In the genomic region with DNA sequence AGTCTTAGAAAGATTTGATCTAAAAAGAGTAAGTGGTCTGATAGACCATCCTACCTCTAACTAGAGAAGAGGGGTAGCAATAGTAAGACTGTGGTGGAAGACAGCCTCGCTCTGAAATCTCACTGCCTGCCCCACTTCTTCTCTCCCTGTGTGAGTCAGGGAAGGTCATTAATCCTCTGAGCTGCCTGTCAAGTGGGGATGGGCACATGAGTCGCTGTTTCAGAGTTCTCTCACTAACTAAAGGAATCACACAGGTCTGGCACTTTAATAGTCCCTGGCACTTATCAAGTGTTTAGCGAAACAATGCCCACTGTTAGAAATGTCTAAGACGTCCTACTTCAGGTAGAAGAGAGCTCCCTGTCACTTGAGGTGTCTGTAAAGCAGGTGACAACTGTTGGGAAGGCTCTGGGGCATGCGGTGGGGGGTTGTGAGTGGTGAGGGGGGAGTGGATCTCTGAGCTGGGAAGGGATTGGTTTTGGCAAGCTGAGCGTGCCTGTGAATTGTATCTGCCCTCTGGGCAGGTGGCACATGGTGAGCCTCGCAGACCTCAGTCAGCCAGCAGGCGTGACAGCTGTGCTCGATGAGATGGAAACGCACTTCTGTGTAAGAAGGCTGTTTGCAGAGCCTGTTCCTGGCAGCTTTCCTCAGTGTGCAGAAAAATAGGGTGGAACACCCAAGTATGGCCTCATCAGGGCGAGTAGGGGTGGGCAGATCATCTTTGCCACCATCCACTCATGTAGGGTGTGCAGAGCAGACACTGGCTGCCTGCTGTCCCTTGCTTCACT, we compare ENCODE assay signal across 7 mouse cellular contexts. TPM values are rescaled to one million over a fixed set of nuclear protein-coding genes. Genes with fewer than 3 reads are reported as not detected.
DNase-seq lines count a peak whose midpoint lies in the region; ATAC-seq lines count a peak whose summit lies in the region.

No protein-coding gene starts in this region.

- peak overlapping the region; percentile 18 for H3K4me3 ChIP-seq in megakaryocyte, embryonic 14.5 days (replicated peaks)
- H3K4me3 ChIP-seq in forebrain, embryonic 11.5 days (ENCODE audit: low read depth, low read length): no peak overlapping the region
- no peak overlapping the region for H3K4me3 ChIP-seq in limb, embryonic 15.5 days

- H3K9ac ChIP-seq in forebrain, embryonic 11.5 days (ENCODE audit: low read length): no peak overlapping the region
- H3K9ac ChIP-seq in limb, embryonic 15.5 days: no peak overlapping the region

- peaks cover 24% of the 10 kb centered on the region for H3K27me3 ChIP-seq in megakaryocyte, embryonic 14.5 days (replicated peaks)
- no peaks in the 10 kb centered on the region for H3K27me3 ChIP-seq in forebrain, embryonic 11.5 days (ENCODE audit: control insufficient read depth, insufficient read depth, low read length)
- H3K27me3 ChIP-seq in limb, embryonic 15.5 days: no peaks in the 10 kb centered on the region

- H3K4me1 ChIP-seq in megakaryocyte, embryonic 14.5 days: peaks cover 31% of the 10 kb centered on the region
- H3K4me1 ChIP-seq in forebrain, embryonic 11.5 days (replicated peaks; ENCODE audit: control insufficient read depth, insufficient read depth, low read length): no peaks in the 10 kb centered on the region
- peaks cover 5% of the 10 kb centered on the region; the same call in 1 of the 2 replicates for H3K4me1 ChIP-seq in limb, embryonic 15.5 days

- peak; percentile 67 for DNase-seq in forebrain, embryonic 11.5 days (ENCODE audit: low spot score)
- peak; percentile 52 for DNase-seq in thymus, postnatal 25 days
- no peak for DNase-seq in frontal cortex, postnatal 36 days (ENCODE audit: low spot score in 2 of 2)
- no peak for DNase-seq in heart, adult 8-10 months (ENCODE audit: low spot score)

- no peaks in the 10 kb centered on the region for H3K36me3 ChIP-seq in megakaryocyte, embryonic 14.5 days (replicated peaks; ENCODE audit: low read length)
- no peaks in the 10 kb centered on the region for H3K36me3 ChIP-seq in forebrain, embryonic 11.5 days (ENCODE audit: control insufficient read depth, insufficient read depth, low read length)
- no peaks in the 10 kb centered on the region for H3K36me3 ChIP-seq in limb, embryonic 15.5 days

- H3K27ac ChIP-seq in forebrain, embryonic 11.5 days (ENCODE audit: low read depth, low read length): no peak overlapping the region
- H3K27ac ChIP-seq in limb, embryonic 15.5 days: peak overlapping the region; percentile 19; the same call in 1 of the 2 replicates

- no peaks in the 10 kb centered on the region for H3K9me3 ChIP-seq in megakaryocyte, embryonic 14.5 days
- no peaks in the 10 kb centered on the region for H3K9me3 ChIP-seq in forebrain, embryonic 11.5 days (ENCODE audit: control insufficient read depth, low read length)
- no peaks in the 10 kb centered on the region for H3K9me3 ChIP-seq in limb, embryonic 15.5 days

- H3K4me2 ChIP-seq in forebrain, embryonic 11.5 days (ENCODE audit: low read depth, low read length, severe bottlenecking): no peak overlapping the region
- H3K4me2 ChIP-seq in limb, embryonic 15.5 days: no peak overlapping the region

- no peak for ATAC-seq in megakaryocyte, adult 5-6 weeks (ENCODE audit: poor library complexity, severe bottlenecking)
- peak; percentile 60 for ATAC-seq in forebrain, embryonic 11.5 days (replicated peaks; ENCODE audit: low FRiP score)
- peak; percentile 21; the same call in 1 of the 2 replicates for ATAC-seq in limb, embryonic 15.5 days (ENCODE audit: insufficient number of reproducible peaks, low FRiP score, low TSS enrichment, low read depth)

- WGBS in forebrain, embryonic 11.5 days: 52% methylated on average over 11 of the region's 11 CpGs
- WGBS in limb, embryonic 15.5 days: 46% methylated on average over 11 of the region's 11 CpGs

RNA-seq across cellular contexts. Expression of gene Thbs4, which starts 57.9 kb away (rescaled TPM):
- not detected in 2 replicates for polyA plus RNA-seq in megakaryocyte, embryonic 14.5 days (2012; ENCODE audit: insufficient read depth, low replicate concordance)
- not detected in 2 replicates for total RNA-seq in megakaryocyte, adult 5-6 weeks (2015)
- total RNA-seq in megakaryocyte, adult 5-6 weeks (2017): not detected in 2 replicates
- 1.8 and 2.0 TPM in 2 replicates for polyA plus RNA-seq in forebrain, embryonic 11.5 days (2014; fragmentation: Nextera tagmentation; extraction: Ambion mirVana)
- polyA plus RNA-seq in limb, embryonic 15.5 days (2015; fragmentation: Nextera tagmentation; extraction: Ambion mirVana): 49.4 and 67.6 TPM in 2 replicates
- total RNA-seq in heart, adult 8-10 months (2022): 1 to 10 TPM; 4.5 to 7.9 (median 6.6) TPM

Comparison
In these comparisons a context has a peak if more than half of its experiments do, and no peak if none do; other contexts are left out.
1. DNase-seq: peak in forebrain, embryonic 11.5 days (single experiment) and thymus, postnatal 25 days (single experiment); none in frontal cortex, postnatal 36 days (0 of 2) and heart, adult 8-10 months (single experiment).
2. RNA of gene Thbs4, which starts 57.9 kb away (polyA plus RNA-seq): 49.4 to 67.6 TPM in limb, embryonic 15.5 days; 1.8 to 2.0 TPM in forebrain, embryonic 11.5 days and not detected in megakaryocyte, embryonic 14.5 days; every median in the first group is over 10 times any median in the second.